Mouse (Mus musculus): Measurements from ENCODE around the gene Actn1.

- TF ChIP-seq POLR2A (IDR thresholded peaks at IDR 0.05; ENCODE audit: borderline replicate concordance, extremely low read depth, low read depth, low read length) = no peak
- no peak for TF ChIP-seq CTCF (IDR thresholded peaks at IDR 0.05; ENCODE audit: insufficient read depth, low read length)
These were observed 141.6 kb downstream of the Actn1 start for GRCm38 (mm10) chr12:80118588-80118987.

Data from lung, adult 2 months (tissue).